Mouse (Mus musculus): ENCODE measurements at regions not wholly inside any gene's neighbourhood (a gene's known extent, or its start where the extent isn't known, plus 50 kb on each side); places are given as distances from the start of the nearest gene placed in this dataset.
A peak's percentile ranks its signal among the peaks of the same experiment; 100 is the strongest.

- ATAC-seq (replicated peaks; ENCODE audit: low FRiP score, poor library complexity, severe bottlenecking), result no peak
Observed at GRCm38 (mm10) chr10:117896911-117897643, 51.2 kb upstream of the Rap1b start.

DNA sequence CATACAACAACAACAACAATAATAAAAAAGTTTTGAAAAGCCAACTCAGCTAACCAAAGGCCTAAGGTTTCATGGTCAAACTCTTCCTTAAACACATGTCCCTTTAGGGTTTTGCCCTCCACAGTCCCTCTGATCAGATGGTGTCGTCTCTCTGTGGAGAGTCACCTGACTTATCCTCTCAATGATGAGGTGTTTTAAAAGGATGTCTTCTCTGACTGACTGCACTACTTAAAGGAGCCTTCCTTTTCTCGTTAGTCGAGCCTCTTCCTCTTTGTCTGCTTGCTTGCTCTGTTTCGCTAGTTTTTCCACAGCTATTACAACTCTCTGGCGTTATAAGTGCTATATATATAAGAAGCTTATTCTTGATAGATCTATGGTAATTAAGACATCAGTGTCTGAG lies 51.9 kb upstream of the Rap1b start:
- no peak for ATAC-seq (replicated peaks; ENCODE audit: low FRiP score, poor library complexity, severe bottlenecking)

GRCm38 (mm10) chr10:117898391-117898790 lies 52.6 kb upstream of the Rap1b start:
- ATAC-seq (replicated peaks; ENCODE audit: low FRiP score, poor library complexity, severe bottlenecking), result no peak

- no peak for ATAC-seq (replicated peaks; ENCODE audit: low FRiP score, poor library complexity, severe bottlenecking)
Observed at GRCm38 (mm10) chr10:117899410-117899935, 53.6 kb upstream of the Rap1b start.

- no peak for ATAC-seq (replicated peaks; ENCODE audit: low FRiP score, poor library complexity, severe bottlenecking)
Observed at GRCm38 (mm10) chr10:117905666-117906266, 59.9 kb upstream of the Rap1b start.

GRCm38 (mm10) chr10:117906267-117906811 lies 60.5 kb upstream of the Rap1b start:
- no peak for ATAC-seq (replicated peaks; ENCODE audit: low FRiP score, poor library complexity, severe bottlenecking)

- no peak for ATAC-seq (replicated peaks; ENCODE audit: low FRiP score, poor library complexity, severe bottlenecking)
Observed at GRCm38 (mm10) chr10:117908079-117908675, 62.3 kb upstream of the Rap1b start.

- no peak for ATAC-seq (replicated peaks; ENCODE audit: low FRiP score, poor library complexity, severe bottlenecking)
Observed at GRCm38 (mm10) chr10:117909155-117909554, 63.3 kb upstream of the Rap1b start.

DNA sequence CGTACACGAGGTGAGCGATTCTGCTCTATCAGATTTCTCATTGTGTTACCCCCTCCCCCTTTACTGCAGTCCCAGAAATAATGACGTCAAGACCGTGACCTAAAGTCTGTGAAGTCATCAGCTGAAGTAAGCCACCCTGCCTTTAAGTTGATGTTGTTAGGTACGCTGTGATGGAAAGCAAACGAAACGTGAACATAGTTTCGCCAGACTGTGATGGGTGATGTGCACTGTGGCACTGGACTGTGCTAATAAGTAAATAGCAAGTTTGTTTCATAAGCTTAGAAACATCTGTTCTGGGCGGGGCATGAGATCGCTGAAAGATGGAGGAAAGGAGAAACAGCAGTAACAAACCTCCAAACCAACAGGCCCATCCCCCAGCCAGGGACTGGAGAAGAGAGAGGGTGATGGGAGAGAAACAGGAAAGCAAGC lies 64.0 kb upstream of the Rap1b start:
- ATAC-seq (replicated peaks; ENCODE audit: low FRiP score, poor library complexity, severe bottlenecking), result no peak

- ATAC-seq (replicated peaks; ENCODE audit: low FRiP score, poor library complexity, severe bottlenecking), result no peak
Observed at GRCm38 (mm10) chr10:117910426-117910825, 64.6 kb upstream of the Rap1b start.

GRCm38 (mm10) chr10:117915011-117915735 lies 69.3 kb upstream of the Rap1b start:
- ATAC-seq (replicated peaks; ENCODE audit: low FRiP score, poor library complexity, severe bottlenecking), result no peak

DNA sequence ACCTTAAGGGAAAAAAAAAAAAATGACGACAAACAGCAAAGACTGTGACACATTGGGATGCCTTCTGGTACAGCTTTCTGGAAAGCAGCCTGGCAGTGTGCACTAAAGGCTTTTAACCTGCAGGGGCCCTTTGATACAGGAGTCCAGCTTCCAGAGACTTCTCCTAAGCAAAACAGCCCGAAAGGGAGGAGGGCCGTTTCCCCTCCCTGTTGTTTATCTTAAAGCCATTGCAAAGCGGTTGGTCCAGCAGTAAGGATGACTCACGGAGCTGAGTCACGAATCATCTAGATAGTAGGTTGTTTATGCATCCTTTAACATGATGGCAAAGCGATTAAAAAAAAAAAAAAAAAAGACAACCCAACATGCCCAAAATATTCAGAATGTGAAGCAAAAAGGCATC lies 70.4 kb upstream of the Rap1b start:
- 0 out of 2 replicates have a peak, but pooled peaks have one; percentile 30 for ATAC-seq (replicated peaks; ENCODE audit: low FRiP score, poor library complexity, severe bottlenecking)

DNA sequence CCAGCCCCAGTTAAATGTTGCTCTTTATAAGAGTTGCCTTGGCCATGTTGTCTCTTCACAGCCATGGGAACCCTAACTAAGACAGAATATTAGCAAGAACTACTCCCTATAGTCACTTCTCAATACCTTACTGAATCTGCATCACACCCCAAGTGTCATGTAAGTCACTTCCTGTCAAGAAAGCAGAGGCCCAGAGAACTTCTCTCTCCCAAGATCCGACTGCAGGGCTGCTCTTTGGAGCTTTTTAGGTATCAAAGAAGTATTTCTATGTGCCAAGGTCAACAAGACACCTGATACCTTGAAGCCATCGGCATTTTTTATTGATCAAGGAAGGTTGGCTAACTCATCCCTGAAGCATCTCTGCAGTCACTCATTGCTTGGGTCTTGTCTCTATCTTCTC lies 72.0 kb upstream of the Rap1b start:
- no peak for ATAC-seq (replicated peaks; ENCODE audit: low FRiP score, poor library complexity, severe bottlenecking)

DNA sequence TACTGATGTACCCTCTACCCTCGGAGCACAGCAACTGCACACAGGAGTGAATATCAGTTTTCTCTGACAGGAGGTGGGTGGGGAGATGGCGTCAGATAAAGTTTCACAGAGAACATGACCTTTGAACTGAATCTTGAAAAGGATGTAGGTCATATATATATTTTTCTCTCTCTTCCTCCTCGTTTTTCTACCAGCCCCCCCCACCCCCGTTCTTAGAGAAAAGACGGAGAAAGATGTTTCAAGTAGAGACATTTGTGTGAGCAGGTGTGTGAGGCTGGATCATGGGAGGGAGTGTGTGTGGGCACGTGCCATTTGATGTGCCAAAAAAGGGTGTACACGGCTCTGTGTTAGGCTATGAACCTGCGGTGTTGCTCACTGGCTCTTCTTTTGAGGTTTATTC lies 72.8 kb upstream of the Rap1b start:
- ATAC-seq (replicated peaks; ENCODE audit: low FRiP score, poor library complexity, severe bottlenecking), result no peak

- ATAC-seq (replicated peaks; ENCODE audit: low FRiP score, poor library complexity, severe bottlenecking), result no peak
Observed at GRCm38 (mm10) chr10:117919186-117919941, 73.5 kb upstream of the Rap1b start.

GRCm38 (mm10) chr10:117925186-117925585 lies 79.4 kb upstream of the Rap1b start:
- ATAC-seq (replicated peaks; ENCODE audit: low FRiP score, poor library complexity, severe bottlenecking), result no peak

- ATAC-seq (replicated peaks; ENCODE audit: low FRiP score, poor library complexity, severe bottlenecking), result no peak
Observed at GRCm38 (mm10) chr10:117925611-117926555, 80.0 kb upstream of the Rap1b start.

DNA sequence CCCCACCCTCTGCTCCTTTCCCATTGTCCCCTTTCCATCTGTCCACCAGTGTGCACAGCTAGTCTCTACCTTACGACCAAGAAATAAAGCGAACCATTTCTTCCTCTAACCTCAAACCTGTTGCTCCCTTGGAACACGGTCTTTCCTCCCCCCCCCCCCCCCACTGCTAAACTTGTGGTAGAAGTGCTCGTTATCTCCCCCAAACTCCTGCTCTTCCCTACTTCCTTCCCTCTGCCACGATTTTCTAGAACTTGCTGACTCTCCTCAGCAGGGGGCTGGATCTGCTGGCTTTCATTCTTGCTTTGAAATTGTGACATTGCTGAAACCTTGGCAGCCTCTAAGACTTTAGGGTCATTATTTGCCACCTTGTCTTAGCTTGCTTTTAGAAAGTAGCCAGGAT lies 83.2 kb upstream of the Rap1b start:
- no peak for ATAC-seq (replicated peaks; ENCODE audit: low FRiP score, poor library complexity, severe bottlenecking)
